Mouse (Mus musculus): ENCODE data around the gene Sec22b.

DNA sequence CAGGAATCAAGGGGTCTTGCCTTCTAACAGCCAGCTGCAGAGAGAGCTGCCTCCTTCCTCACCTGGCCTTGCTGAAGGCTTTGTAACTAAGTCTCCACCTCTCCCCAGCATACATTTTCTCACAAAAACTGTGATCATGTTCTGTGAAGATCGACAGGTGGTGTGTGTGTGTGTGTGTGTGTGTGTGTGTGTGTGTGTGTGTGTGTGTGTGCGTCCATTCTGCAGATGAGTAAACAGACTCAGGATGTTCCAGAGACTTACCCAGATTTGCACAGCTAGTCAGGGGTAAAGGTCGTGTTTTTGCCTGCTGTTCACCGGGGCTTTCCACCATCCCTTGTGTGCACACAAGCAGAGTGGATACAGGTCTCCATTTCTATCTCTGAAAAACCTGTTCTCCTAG lies 71.7 kb downstream of the Sec22b start:
- no peak for TF ChIP-seq CTCF (IDR thresholded peaks at IDR 0.05; ENCODE audit: control insufficient read depth, insufficient read depth, insufficient replicate concordance, low read depth, low read length)
- no peak for TF ChIP-seq POLR2A (IDR thresholded peaks at IDR 0.05; ENCODE audit: control insufficient read depth, low read depth, low read length)
